Mouse (Mus musculus) small intestine, adult 2 months (tissue): ENCODE measurements around the gene Mapk1ip1l. TPM values are rescaled to one million over a fixed set of nuclear protein-coding genes. Genes with fewer than 3 reads are reported as not detected.

Source experiments
- H3K27ac ChIP-seq: fragments of 200-500 bp; 2 replicates; pipeline ENCODE4 v1.5.1; 2012; ENCODE audit warnings: low read depth, low read length, control low read depth, inconsistent platforms; ENCODE audit not compliant: insufficient read depth
- H3K27me3 ChIP-seq: fragments of 200-500 bp; 2 replicates; pipeline ENCODE4 v1.6.1; 2012; ENCODE audit warnings: mild to moderate bottlenecking, moderate library complexity, low read length, inconsistent platforms; ENCODE audit not compliant: control insufficient read depth, insufficient read depth
- H3K36me3 ChIP-seq: fragments of 200-500 bp; 2 replicates; pipeline ENCODE4 v1.6.1; 2012; ENCODE audit warnings: mild to moderate bottlenecking, low read length, control low read depth, inconsistent platforms; ENCODE audit not compliant: control insufficient read depth, insufficient read depth
- H3K4me1 ChIP-seq: fragments of 200-500 bp; 2 replicates; pipeline ENCODE4 v1.6.1; 2012; ENCODE audit warnings: low read length, inconsistent platforms, mixed read lengths; ENCODE audit not compliant: control insufficient read depth, insufficient read depth, insufficient read length
- H3K4me3 ChIP-seq: fragments of 200-500 bp; 2 replicates; pipeline ENCODE4 v1.5.1; 2012; ENCODE audit warnings: low read depth, mild to moderate bottlenecking, control low read depth, inconsistent platforms, low read length, moderate library complexity
- CTCF ChIP-seq: fragments of 200-500 bp; IDR thresholded peaks from 2 replicates; pipeline ENCODE4 v1.5.1; 2012; ENCODE audit warnings: low read depth, mild to moderate bottlenecking, control low read depth, inconsistent platforms, low read length, moderate library complexity, mixed read lengths; ENCODE audit not compliant: insufficient replicate concordance, insufficient read length; ENCODE audit errors: extremely low read depth
- POLR2A ChIP-seq: fragments of 200-500 bp; IDR thresholded peaks from 2 replicates; pipeline ENCODE4 v1.6.1; 2012; ENCODE audit warnings: low read depth, mild to moderate bottlenecking, control low read depth, inconsistent platforms, low read length, moderate library complexity
- WGBS: fragments of 180-500 bp; shearing (Covaris S2); methylation state at CpG from one replicate; pipeline ENCODE4 v1.1.7; 2018; 5-methylcytosine and 5-hydroxymethylcytosine counted together
- polyA plus RNA-seq: library from polyadenylated mRNA; depleted of rRNA; stranded (reverse); fragments of >200 nt; gene quantifications from 2 replicates; pipeline ENCODE4 v1.2.3, GENCODE M21; 2012

The Mapk1ip1l gene
- polyA plus RNA-seq, 1 experiment, result 94.6 TPM

- Histone ChIP-seq H3K4me3 (no peak overlapping the region), H3K4me1 (peaks cover 3% of the 10 kb centered on the region; the same call in 1 of the 2 replicates), H3K27me3 (no peaks in the 10 kb centered on the region), H3K36me3 (peaks cover 20% of the 10 kb centered on the region), H3K27ac (no peak overlapping the region)
- 86% methylated on average over 5 of the region's 5 CpGs for WGBS
- no peak for TF ChIP-seq CTCF
- no peak for TF ChIP-seq POLR2A
Measured at GRCm38 (mm10) chr14:47287021-47287420, 11.0 kb upstream of the Mapk1ip1l start.

GRCm38 (mm10) chr14:47291772-47292171, 6.3 kb upstream of the Mapk1ip1l start:
- peaks cover 5% of the 10 kb centered on the region; the same call in 1 of the 2 replicates for H3K4me1 ChIP-seq
- no peaks in the 10 kb centered on the region for H3K27me3 ChIP-seq
- H3K4me3 ChIP-seq, result no peak overlapping the region
- H3K36me3 ChIP-seq, result peaks cover 22% of the 10 kb centered on the region
- TF ChIP-seq POLR2A (no peak), CTCF (no peak)
- H3K27ac ChIP-seq, result no peak overlapping the region
- WGBS, result 78% methylated on average over 1 of the region's 1 CpGs

GRCm38 (mm10) chr14:47294136-47294535, 3.9 kb upstream of the Mapk1ip1l start:
- WGBS, result 17% methylated on average over 4 of the region's 4 CpGs
- no peaks in the 10 kb centered on the region for H3K27me3 ChIP-seq
- H3K36me3 ChIP-seq, result peaks cover 19% of the 10 kb centered on the region
- TF ChIP-seq POLR2A, result no peak
- TF ChIP-seq CTCF, result no peak
- no peak overlapping the region for H3K4me3 ChIP-seq
- H3K4me1 ChIP-seq, result peaks cover 7% of the 10 kb centered on the region; the same call in 1 of the 2 replicates
- 0 out of 2 replicates have a peak overlapping the region, but pooled peaks have one; percentile 15 for H3K27ac ChIP-seq

GRCm38 (mm10) chr14:47296232-47296631, 1.8 kb upstream of the Mapk1ip1l start:
- peak overlapping the region; percentile 92 for H3K27ac ChIP-seq
- H3K4me1 ChIP-seq, result peaks cover 10% of the 10 kb centered on the region; the same call in 1 of the 2 replicates
- TF ChIP-seq POLR2A (no peak), CTCF (no peak)
- no peaks in the 10 kb centered on the region for H3K27me3 ChIP-seq
- H3K36me3 ChIP-seq, result peaks cover 8% of the 10 kb centered on the region
- no peak overlapping the region for H3K4me3 ChIP-seq
- 30% methylated on average over 2 of the region's 2 CpGs for WGBS

GRCm38 (mm10) chr14:47298408-47298792, 334 bp downstream of the Mapk1ip1l start:
- peaks cover 19% of the 10 kb centered on the region; the same call in 1 of the 2 replicates for H3K4me1 ChIP-seq
- under 1% methylated on average over 37 of the region's 38 CpGs for WGBS
- peak overlapping the region; percentile 94 for H3K4me3 ChIP-seq
- peaks cover 3% of the 10 kb centered on the region; the same call in 1 of the 2 replicates for H3K36me3 ChIP-seq
- no peaks in the 10 kb centered on the region for H3K27me3 ChIP-seq
- peak overlapping the region; percentile 78 for H3K27ac ChIP-seq
- TF ChIP-seq CTCF (no peak), POLR2A (no peak)

- Histone ChIP-seq H3K27ac (peak overlapping the region; percentile 59), H3K4me1 (peaks cover 19% of the 10 kb centered on the region; the same call in 1 of the 2 replicates), H3K36me3 (peaks cover 3% of the 10 kb centered on the region; the same call in 1 of the 2 replicates), H3K4me3 (peak overlapping the region; percentile 94), H3K27me3 (no peaks in the 10 kb centered on the region)
- WGBS, result under 1% methylated on average over 15 of the region's 15 CpGs
- TF ChIP-seq CTCF (no peak), POLR2A (no peak)
Measured at GRCm38 (mm10) chr14:47298819-47299261, 774 bp downstream of the Mapk1ip1l start.

GRCm38 (mm10) chr14:47302885-47303680, 5.0 kb downstream of the Mapk1ip1l start:
- peaks cover 3% of the 10 kb centered on the region; the same call in 1 of the 2 replicates for H3K36me3 ChIP-seq
- 49% methylated on average over 14 of the region's 14 CpGs for WGBS
- peaks cover 20% of the 10 kb centered on the region; the same call in 1 of the 2 replicates for H3K4me1 ChIP-seq
- H3K27ac ChIP-seq, result peak overlapping the region; percentile 39; the same call in 1 of the 2 replicates
- H3K4me3 ChIP-seq, result no peak overlapping the region
- TF ChIP-seq CTCF, result no peak
- no peak for TF ChIP-seq POLR2A
- H3K27me3 ChIP-seq, result no peaks in the 10 kb centered on the region
